Mouse (Mus musculus) liver, adult 2 months (tissue): Measurements from ENCODE around the gene Cdkn2aipnl.

Source experiments
- CTCF ChIP-seq: fragments of 200-500 bp; IDR thresholded peaks from 2 replicates; pipeline ENCODE4 v1.5.1; 2011; ENCODE audit warnings: low read depth, low read length, control low read depth
- POLR2A ChIP-seq: fragments of 200-500 bp; IDR thresholded peaks from 2 replicates; pipeline ENCODE4 v1.6.1; 2011; ENCODE audit warnings: low read length, control low read depth; ENCODE audit not compliant: insufficient read depth; ENCODE audit errors: extremely low read depth

DNA sequence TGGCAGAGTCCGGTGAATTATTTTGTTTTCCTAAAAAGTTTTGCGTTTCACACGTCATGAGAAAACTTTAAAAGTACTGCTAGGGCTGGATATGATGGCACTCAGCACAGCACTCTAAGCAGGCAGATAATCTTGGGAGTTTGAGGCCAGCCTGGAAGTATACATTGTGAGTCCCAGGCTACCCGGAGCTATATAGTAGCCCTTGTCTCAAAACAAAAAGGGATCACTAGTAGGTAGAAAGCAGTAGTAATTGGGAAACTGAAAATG, 36.0 kb downstream of the Cdkn2aipnl start:
- TF ChIP-seq CTCF = no peak
- no peak for TF ChIP-seq POLR2A
